Mouse (Mus musculus) heart, adult 11 months (tissue): ENCODE data around the gene Gm11639.
"Not testable (repeated sequence)": the region's sequence is repeated elsewhere in the genome, so short reads cannot be mapped to it uniquely, and the experiment has no call there.

Experiments used
- DNase-seq: peaks from one replicate; pipeline ENCODE4 v3.0.0; 2022

Gm11639 gene

GRCm38 (mm10) chr11:104744995-104745568 is 59.6 kb downstream of the Gm11639 start:
- DNase-seq: no peak

GRCm38 (mm10) chr11:104765762-104766161 is 80.3 kb downstream of the Gm11639 start:
- no peak for DNase-seq

DNA sequence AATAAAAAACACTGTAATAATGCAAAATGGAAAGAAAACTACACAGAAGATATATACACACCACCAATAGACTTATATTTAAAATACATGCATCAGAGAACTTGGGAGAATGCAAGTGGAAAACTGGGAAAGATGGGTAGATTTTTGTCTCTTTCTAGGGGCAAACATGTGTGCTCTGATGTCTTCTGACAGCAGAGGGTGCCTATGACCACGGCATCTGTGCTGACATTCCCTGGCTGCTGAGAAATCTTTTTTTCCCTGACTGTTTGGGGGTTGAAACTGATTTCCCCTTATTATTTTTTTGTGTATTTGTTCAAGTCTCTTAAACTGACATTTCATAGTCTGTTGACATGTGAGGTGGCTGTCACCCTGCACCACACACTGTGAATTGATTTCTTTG is 81.6 kb downstream of the Gm11639 start:
- no peak for DNase-seq

DNA sequence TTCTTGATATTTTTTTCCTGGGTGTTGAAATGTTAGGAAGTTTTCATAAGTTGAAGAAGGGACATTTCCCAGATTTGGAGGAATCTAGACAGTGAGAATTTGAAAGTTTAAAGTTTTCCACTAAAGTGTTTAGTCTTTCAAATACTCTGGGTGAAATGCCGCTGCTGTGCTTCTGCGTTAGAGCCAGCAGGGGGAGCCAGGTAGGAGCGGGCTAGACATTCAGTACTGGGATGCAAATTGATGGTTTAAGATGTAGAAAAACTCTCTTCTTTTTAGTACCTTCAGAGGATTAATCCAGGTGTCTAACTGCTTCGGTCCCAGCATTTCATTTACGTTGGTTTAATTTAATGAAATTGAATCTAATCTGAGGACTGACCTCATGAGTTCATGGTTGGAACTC is 82.6 kb downstream of the Gm11639 start:
- no peak for DNase-seq

- no peak for DNase-seq
Measured at GRCm38 (mm10) chr11:104778796-104779195, 93.3 kb downstream of the Gm11639 start.

- DNase-seq: no peak
Measured at GRCm38 (mm10) chr11:104944723-104945122, 259.2 kb downstream of the Gm11639 start.

GRCm38 (mm10) chr11:104952349-104952748 is 266.8 kb downstream of the Gm11639 start:
- no peak for DNase-seq

- no peak for DNase-seq
Measured at GRCm38 (mm10) chr11:104967862-104968261, 282.4 kb downstream of the Gm11639 start.

GRCm38 (mm10) chr11:104968388-104968787 is 282.9 kb downstream of the Gm11639 start:
- DNase-seq: no peak

DNA sequence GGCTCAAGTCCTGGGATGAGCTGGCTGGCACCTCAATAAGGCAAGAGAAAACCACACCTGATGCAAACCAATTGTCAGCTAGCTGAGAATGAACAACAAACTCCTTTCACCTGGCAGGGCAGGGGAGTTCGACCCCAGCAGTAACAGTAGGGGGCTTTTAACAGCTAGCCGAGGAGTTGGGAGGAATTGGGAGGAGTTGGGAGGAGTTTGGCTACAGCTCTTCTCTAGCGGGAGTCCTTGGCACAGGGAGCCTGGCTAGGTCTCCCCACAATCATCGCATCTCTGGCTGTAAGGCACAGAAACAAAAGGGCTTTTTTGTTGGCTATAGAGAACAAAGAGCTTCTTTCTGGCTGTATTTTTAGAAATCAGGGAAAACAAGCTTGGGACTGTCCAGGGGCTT is 285.8 kb downstream of the Gm11639 start:
- DNase-seq: no peak

DNA sequence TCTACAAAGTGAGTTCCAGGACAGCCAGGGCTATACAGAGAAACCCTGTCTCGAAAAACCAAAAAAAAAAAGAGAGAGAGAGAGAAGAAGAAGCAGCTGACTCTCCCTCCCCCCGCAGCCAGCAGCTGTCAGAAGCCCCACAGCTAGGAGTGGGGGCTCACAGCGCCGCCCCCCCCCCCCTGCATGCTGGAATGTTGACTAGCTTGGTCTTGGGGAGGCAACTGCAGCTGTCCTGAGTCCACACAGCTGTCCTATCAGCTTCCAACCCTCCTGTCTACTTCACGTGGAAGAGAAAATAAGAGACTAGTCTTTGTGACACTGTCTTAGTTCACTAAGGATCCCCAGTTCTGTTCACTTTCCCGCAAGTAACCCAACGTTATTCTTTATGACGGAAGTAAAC is 287.0 kb downstream of the Gm11639 start:
- DNase-seq: no peak

DNA sequence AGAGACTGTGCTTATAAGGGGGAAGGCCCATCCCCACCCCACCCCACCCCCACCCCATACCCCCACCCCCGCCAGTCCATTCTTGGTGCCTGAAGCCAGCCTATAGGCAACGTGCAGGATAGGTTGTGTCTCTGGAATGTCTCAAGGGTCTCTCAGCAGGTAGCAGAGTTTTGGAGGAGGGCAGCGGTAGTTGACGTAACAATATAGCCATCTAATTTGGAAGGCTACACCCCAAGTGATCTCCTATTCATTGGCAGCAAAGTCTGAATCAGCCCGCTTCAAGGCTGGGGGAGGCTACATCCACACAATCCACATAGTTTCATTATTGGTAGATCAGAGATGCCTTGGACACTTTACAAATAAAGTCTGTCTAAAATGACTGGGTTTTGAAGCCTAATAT is 292.5 kb downstream of the Gm11639 start:
- no peak for DNase-seq

DNA sequence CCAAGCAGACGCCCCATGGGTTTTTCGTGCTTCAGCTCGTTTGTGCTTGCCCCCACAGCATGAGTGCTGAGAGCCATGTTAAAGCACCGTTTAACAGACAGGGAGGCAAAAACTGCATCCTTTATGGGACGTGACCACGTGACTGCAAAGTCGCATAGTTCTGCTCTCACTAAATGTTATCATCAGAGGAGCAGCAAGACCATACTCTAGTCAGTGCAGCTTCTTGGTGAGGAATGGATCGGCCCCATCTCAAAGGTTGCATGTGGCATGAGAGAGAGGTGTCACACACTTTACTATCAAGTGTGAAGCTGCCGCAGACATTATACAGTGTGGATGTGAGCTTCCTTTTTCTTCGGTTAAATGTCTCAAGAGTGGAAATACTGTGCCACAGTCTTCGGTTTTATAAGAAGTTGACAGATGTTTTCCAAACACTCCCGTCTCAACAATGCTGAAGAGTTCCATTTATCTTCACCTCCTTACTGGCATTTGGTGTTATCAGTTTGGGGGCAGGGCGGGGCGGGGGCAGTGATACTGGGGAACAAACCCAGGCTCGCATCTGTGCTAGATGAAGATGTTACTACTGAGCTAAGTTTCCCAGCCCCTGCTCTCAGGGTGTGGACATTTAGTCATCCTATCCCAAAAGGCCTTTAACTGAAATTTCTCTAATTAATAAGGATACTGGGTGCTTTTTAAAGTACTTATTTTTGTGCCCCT is 296.0 kb downstream of the Gm11639 start:
- no peak for DNase-seq

DNA sequence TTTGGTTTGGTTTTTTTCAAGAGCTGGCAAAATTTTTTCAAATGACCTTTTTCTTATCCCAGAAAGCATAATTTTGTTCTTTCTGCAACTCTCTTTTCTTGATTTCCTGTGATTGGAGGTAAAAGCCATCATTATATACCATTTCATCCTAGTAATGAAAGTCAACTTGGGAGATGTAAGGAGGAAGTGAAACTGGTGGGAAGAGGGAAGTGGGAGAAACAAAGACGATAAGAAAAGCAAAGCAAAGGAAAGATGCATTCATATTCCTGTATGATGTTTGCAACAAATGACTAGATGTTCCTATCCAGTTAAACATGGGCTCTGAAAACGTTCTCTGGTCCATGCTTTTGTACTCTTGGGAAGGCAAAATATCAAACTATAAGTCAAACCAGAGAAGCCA is 323.7 kb downstream of the Gm11639 start:
- no peak for DNase-seq

DNA sequence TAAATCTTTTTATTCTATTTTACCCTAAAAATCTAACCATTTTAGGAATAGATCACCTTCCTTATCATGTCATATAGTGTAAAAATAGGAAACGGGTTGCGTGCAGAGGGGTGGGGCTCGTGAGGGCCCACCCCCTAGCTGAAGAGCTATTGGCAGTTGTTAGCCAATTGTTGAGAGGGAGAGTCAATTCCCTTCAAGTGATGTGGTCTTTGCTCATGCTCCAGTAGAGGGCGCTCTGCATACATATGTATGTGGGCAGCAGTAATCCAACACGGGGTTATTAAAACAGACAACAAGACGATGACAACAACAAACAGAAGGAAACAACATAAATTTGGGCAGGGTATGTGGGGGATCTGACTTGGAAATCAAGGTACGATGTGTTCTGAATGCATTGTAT is 335.6 kb downstream of the Gm11639 start:
- DNase-seq: no peak

DNA sequence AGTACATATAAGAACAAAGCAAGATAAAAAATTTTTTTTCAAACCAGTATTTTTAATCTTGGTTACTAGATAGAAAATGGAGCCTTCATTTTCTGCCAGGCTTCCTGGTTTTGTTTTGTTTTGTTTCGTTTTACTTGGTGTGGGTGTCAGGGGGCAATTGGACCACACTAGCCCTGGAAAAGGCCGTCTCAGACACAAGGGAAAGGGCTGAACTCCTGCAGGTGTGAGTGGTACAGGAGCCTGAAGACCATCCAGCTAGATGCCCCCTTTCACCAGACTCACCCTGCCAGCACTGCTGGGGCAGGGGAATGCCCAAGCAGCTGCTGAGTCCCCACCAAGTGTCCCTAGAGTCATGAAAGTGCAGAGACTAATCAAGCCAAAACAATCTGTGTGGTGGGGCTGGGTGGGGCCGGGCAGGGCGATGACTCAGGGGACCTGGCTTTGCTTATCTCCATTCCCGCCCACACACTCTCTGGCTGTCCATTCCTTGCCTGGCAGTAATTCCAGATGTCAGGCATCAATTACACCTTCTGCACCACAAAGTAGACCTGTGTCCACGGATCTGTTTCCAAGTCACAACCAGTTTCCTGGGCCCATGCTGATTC is 343.3 kb downstream of the Gm11639 start:
- peak; percentile 74 for DNase-seq

DNA sequence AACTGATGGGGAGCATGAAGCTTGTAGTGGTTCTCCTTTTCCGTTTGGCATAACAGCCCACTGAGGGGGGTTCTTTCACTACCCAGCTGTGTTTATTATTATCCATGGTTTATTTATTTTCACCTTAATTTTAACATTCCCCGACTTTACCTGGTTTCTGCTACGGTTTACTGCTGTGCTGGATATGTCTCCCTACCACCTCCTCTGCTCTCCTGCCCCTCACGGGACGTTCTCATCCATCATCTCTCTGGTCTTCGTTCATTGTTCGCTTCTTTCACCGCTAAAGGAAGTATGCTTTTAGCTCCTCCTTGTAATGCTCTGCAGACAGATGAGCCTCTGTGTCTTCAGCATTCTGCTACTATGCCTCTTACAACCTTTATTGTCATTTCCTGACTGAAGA is 344.0 kb downstream of the Gm11639 start:
- no peak for DNase-seq

DNA sequence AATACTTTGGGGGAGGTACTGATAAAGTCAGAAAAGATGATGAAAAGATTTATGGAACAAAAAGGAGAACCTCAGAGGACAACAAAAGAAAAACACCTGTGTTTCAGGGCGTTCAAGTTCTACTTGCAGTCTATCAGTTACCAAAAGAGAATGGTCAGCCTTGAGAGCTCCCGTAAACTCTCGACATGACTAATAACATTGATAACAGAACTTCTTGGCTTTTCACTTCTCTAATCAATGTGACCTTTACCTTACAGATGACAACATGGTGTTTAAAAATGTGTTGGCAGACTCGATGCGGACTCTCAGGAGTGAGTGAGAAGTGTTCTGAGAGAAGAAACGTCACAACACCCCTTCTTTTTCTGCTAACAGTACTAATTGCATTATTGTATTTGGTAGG is 344.7 kb downstream of the Gm11639 start:
- DNase-seq: no peak

DNA sequence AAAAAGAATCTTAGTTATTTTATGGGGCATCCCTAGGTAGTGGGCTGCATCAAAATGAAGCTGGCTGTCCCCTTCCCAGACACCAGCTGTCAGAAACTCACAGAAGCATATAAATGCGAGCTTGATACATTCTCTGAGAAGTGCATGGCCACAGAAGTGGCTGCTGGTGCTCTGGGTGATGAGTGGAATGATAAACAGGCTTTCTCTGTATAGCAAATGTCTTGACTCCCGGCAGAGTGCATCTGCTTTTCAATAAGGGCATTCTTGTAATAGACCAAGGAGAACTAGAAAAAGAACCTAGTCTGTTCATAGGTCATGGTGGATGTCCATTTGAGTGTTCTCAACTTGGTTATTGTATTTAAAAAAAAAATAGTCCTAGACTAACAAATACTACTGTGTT is 345.6 kb downstream of the Gm11639 start:
- DNase-seq: no peak

DNA sequence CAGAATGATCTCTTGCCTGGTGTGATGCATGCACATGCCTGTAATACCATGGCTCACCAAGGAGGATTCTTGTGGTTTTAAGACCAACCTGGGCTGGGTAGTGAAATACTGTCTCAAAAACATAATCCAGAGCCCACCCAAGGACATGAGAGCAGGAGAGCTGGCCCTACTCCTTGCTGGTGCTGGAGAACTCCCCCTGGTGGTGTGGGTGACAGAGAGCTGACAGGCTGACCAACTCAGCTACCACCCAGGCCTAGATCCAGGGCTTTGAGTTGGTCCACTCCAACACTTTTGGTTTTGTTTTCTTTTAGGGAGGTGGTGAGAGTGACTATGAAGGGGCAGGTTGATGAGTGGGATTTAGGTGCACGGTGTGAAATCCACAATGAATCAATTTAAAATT is 349.6 kb downstream of the Gm11639 start:
- DNase-seq: peak; percentile 51

DNA sequence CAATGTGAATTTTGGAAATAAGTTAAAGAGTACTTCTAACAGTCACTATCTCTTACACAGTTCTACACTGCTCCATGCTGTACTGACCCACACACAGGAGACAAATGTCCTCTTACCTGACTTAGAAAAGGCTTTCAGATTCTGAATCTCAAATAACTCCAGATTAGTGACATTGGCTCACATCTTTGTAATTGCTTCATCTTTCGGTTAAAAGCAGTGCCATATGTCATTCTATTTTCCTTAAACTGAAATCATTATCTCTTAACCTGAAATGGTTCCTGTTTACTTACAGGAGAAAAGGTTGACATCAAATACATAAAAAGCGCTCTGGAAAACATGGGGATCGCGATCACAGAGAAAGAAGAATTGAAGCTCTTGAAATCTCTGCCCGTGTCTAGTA is 377.8 kb downstream of the Gm11639 start, which contains the start of gene Efcab3:
Gene Efcab3, plus strand, starts transcription at position 301 of the 400 bp plus-strand sequence.
- no peak for DNase-seq

GRCm38 (mm10) chr11:105112448-105112847 is 426.9 kb downstream of the Gm11639 start:
- DNase-seq: not testable (repeated sequence)

DNA sequence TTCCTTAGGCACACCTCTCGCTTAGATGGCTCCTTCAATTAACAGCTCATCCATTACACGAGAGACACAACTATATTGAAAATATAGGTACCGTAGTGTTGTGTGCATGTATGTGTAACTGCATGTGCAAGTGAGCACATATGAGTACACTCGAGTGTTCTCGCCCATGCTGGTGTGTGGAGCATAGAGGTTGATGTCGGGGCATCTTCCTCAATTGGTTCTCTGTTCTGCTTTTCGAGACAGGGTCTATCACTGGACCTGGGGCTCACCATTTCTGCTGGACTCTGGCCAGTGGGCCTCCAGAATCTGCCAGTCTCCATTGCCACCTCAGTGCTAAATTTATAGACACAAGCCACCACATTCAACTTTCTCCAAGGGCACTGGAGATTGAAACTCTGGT is 432.3 kb downstream of the Gm11639 start:
- DNase-seq: peak; percentile 72

- DNase-seq: peak; percentile 77
Measured at GRCm38 (mm10) chr11:105120551-105121061, 435.1 kb downstream of the Gm11639 start.
